In genomic region chrX:157328396-157328795, GRCm38 (mm10) we compare ENCODE assay signal across 17 mouse cellular contexts.
DNase-seq lines count a peak whose midpoint lies in the region; ATAC-seq lines count a peak whose summit lies in the region.
"Had no signal": no experiment of that assay in that cellular context is flagged by ENCODE, and none has a peak within 500 bp of the region (broad histone marks: within the 10 kb centered on the region; RNA-seq: fewer than 3 reads in every experiment).

No protein-coding gene starts in this region.

- WGBS in kidney, embryonic 16.5 days = 57% methylated on average over 1 of the region's 1 CpGs

- no peaks in the 10 kb centered on the region for H3K4me1 ChIP-seq in kidney, embryonic 16.5 days (ENCODE audit: insufficient read depth, low read length)
- H3K4me1 ChIP-seq: forebrain, embryonic 12.5 days; limb, embryonic 12.5 days; megakaryocyte, embryonic 14.5 days; neural tube, embryonic 12.5 days; stomach, embryonic 15.5 days had no signal

- H3K4me2 ChIP-seq in kidney, embryonic 16.5 days (replicated peaks; ENCODE audit: low read depth, low read length) = no peak overlapping the region
- H3K4me2 ChIP-seq: forebrain, embryonic 12.5 days; limb, embryonic 12.5 days; neural tube, embryonic 12.5 days; stomach, embryonic 15.5 days had no signal

- ATAC-seq in kidney, embryonic 16.5 days (ENCODE audit: low FRiP score, low TSS enrichment) = no peak
- ATAC-seq: hindbrain, postnatal 0 days had no signal

- H3K9ac ChIP-seq in kidney, embryonic 16.5 days (replicated peaks; ENCODE audit: low read length) = no peak overlapping the region
- H3K9ac ChIP-seq: forebrain, embryonic 12.5 days; limb, embryonic 12.5 days; liver, embryonic 14.5 days; neural tube, embryonic 12.5 days; stomach, embryonic 15.5 days had no signal

- DNase-seq in heart, adult 18-20 months = peak; percentile 42 to 60
- DNase-seq in heart, postnatal 25 days (ENCODE audit: low spot score) = no peak
- peak; percentile 95 for DNase-seq in adipocyte (ENCODE audit: low spot score)
- DNase-seq in fibroblast of lung, adult 2 months (ENCODE audit: low read depth) = peak; percentile 79
- peak; percentile 36 for DNase-seq in lung, postnatal 10 days
- DNase-seq in retina, embryonic 14.5 days (ENCODE audit: low spot score) = no peak
- DNase-seq: cerebellum, adult 18-20 months; kidney, adult 9 months had no signal

- no peaks in the 10 kb centered on the region for H3K36me3 ChIP-seq in kidney, embryonic 16.5 days (ENCODE audit: insufficient read depth, low read length)
- H3K36me3 ChIP-seq: forebrain, embryonic 12.5 days; limb, embryonic 12.5 days; neural tube, embryonic 12.5 days; stomach, embryonic 15.5 days had no signal

- no peak overlapping the region for H3K27ac ChIP-seq in kidney, embryonic 16.5 days (ENCODE audit: low read length)
- H3K27ac ChIP-seq: forebrain, embryonic 12.5 days; hindbrain, postnatal 0 days; left cerebral cortex, adult 2 months; limb, embryonic 12.5 days; liver, embryonic 14.5 days; neural tube, embryonic 12.5 days; stomach, embryonic 15.5 days had no signal

- no peaks in the 10 kb centered on the region for H3K27me3 ChIP-seq in kidney, embryonic 16.5 days (ENCODE audit: insufficient read depth, low read length)
- H3K27me3 ChIP-seq: forebrain, embryonic 12.5 days; limb, embryonic 12.5 days; neural tube, embryonic 12.5 days; stomach, embryonic 15.5 days had no signal

- intact Hi-C loops in heart, postnatal 25 days (cut with DNase I) = no loop called here

- no peak overlapping the region for H3K4me3 ChIP-seq in kidney, embryonic 16.5 days (ENCODE audit: low read length)
- H3K4me3 ChIP-seq: forebrain, embryonic 12.5 days; left cerebral cortex, adult 2 months; limb, embryonic 12.5 days; megakaryocyte, embryonic 14.5 days; neural tube, embryonic 12.5 days; stomach, embryonic 15.5 days had no signal

- no peaks in the 10 kb centered on the region for H3K9me3 ChIP-seq in kidney, embryonic 16.5 days (ENCODE audit: low read length)
- H3K9me3 ChIP-seq: forebrain, embryonic 12.5 days; limb, embryonic 12.5 days; megakaryocyte, embryonic 14.5 days; neural tube, embryonic 12.5 days; stomach, embryonic 15.5 days had no signal

Comparison
In these comparisons a context has a peak if more than half of its experiments do, and no peak if none do; other contexts are left out.
1. DNase-seq: peak in heart, adult 18-20 months (2 of 2), adipocyte (single experiment), fibroblast of lung, adult 2 months (single experiment) and lung, postnatal 10 days (single experiment); none in heart, postnatal 25 days (single experiment) and retina, embryonic 14.5 days (single experiment).